9 mouse cellular contexts compared by ENCODE assay signal in the genomic region with DNA sequence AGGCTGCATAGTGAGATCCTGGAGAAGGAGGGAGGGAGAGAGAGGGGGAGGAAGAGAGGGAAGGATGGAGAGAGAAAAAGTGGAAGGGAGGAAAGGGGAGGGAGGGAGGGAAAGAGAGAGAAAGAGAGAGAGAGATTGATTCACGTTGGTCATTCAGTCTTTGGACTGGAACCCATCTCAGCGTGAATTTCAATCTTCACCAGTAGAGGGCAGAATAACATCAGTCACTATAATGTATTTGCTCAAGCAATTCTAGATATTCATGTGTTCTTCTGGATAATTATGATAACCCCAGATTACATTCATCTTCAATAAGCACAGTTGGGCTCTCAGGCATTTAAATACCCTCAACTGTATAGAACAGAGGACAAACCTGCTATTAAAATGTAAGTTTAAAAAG. TPM values are rescaled to one million over a fixed set of nuclear protein-coding genes. Genes with fewer than 3 reads are reported as not detected.
DNase-seq lines count a peak whose midpoint lies in the region; ATAC-seq lines count a peak whose summit lies in the region.
"Had no signal": no experiment of that assay in that cellular context is flagged by ENCODE, and none has a peak within 500 bp of the region (broad histone marks: within the 10 kb centered on the region; RNA-seq: fewer than 3 reads in every experiment).

No protein-coding gene starts in this region.

- no peak overlapping the region for H3K9ac ChIP-seq in intestine, embryonic 15.5 days
- no peak overlapping the region for H3K9ac ChIP-seq in intestine, embryonic 16.5 days (ENCODE audit: low read depth, low read length)
- H3K9ac ChIP-seq: limb, embryonic 12.5 days had no signal

- no peaks in the 10 kb centered on the region for H3K4me1 ChIP-seq in intestine, embryonic 15.5 days (replicated peaks)
- no peaks in the 10 kb centered on the region for H3K4me1 ChIP-seq in intestine, embryonic 16.5 days (ENCODE audit: control insufficient read depth, insufficient read depth, low read length)

- DNase-seq in urinary bladder, postnatal 14 days (ENCODE audit: low spot score): peak; percentile 16
- no peak for DNase-seq in urinary bladder, postnatal 10 days (ENCODE audit: low spot score)
- peak; percentile 63 for DNase-seq in c-Kit-positive CD71-positive TER-119-positive erythroid progenitor cells, embryonic 14.5 days (ENCODE audit: low spot score)
- DNase-seq in naive thymus-derived CD4-positive, alpha-beta T cell, adult 2 months (ENCODE audit: low read depth): peak; percentile 76
- no peak for DNase-seq in spleen, adult 12 weeks (ENCODE audit: low spot score)

- no peaks in the 10 kb centered on the region for H3K36me3 ChIP-seq in intestine, embryonic 15.5 days
- no peaks in the 10 kb centered on the region for H3K36me3 ChIP-seq in intestine, embryonic 16.5 days (ENCODE audit: control insufficient read depth, insufficient read depth, low read length)
- H3K36me3 ChIP-seq: limb, embryonic 12.5 days had no signal

- 0% methylated on average over 2 of the region's 2 CpGs for WGBS in intestine, embryonic 15.5 days
- 0% methylated on average over 2 of the region's 2 CpGs for WGBS in intestine, embryonic 16.5 days

- no peaks in the 10 kb centered on the region for H3K9me3 ChIP-seq in intestine, embryonic 15.5 days
- no peaks in the 10 kb centered on the region for H3K9me3 ChIP-seq in intestine, embryonic 16.5 days (ENCODE audit: control insufficient read depth, low read length)
- H3K9me3 ChIP-seq: limb, embryonic 12.5 days had no signal

- no peak overlapping the region for H3K4me2 ChIP-seq in intestine, embryonic 15.5 days (replicated peaks)
- no peak overlapping the region for H3K4me2 ChIP-seq in intestine, embryonic 16.5 days (ENCODE audit: low read depth, low read length)
- H3K4me2 ChIP-seq: limb, embryonic 12.5 days had no signal

- no peak overlapping the region for H3K27ac ChIP-seq in intestine, embryonic 15.5 days
- H3K27ac ChIP-seq in intestine, embryonic 16.5 days (ENCODE audit: low read length): no peak overlapping the region
- H3K27ac ChIP-seq: limb, embryonic 12.5 days had no signal

- ATAC-seq in intestine, embryonic 15.5 days: 0 out of 2 replicates have a peak, but pooled peaks have one; percentile 35
- ATAC-seq in intestine, embryonic 16.5 days: no peak

- H3K27me3 ChIP-seq in intestine, embryonic 15.5 days (replicated peaks): no peaks in the 10 kb centered on the region
- H3K27me3 ChIP-seq in intestine, embryonic 16.5 days (replicated peaks; ENCODE audit: control insufficient read depth, insufficient read depth, low read length): no peaks in the 10 kb centered on the region

- no peak overlapping the region for H3K4me3 ChIP-seq in intestine, embryonic 15.5 days (replicated peaks)
- no peak overlapping the region for H3K4me3 ChIP-seq in intestine, embryonic 16.5 days (ENCODE audit: low read length)
- H3K4me3 ChIP-seq: limb, embryonic 12.5 days had no signal

RNA-seq across cellular contexts. Expression of a gene that starts 7.3 kb away (rescaled TPM):
- polyA plus RNA-seq in intestine, embryonic 15.5 days (2015; fragmentation: Nextera tagmentation; extraction: Ambion mirVana): not detected in 2 replicates
- polyA plus RNA-seq in intestine, embryonic 16.5 days (2015; fragmentation: Nextera tagmentation; extraction: Ambion mirVana): not detected in 2 replicates
- polyA plus RNA-seq: limb, embryonic 12.5 days had no signal

RNA-seq across cellular contexts. Expression of a gene that starts 22.8 kb away (rescaled TPM):
- not detected in 2 replicates for polyA plus RNA-seq in intestine, embryonic 15.5 days (2015; fragmentation: Nextera tagmentation; extraction: Ambion mirVana)
- not detected in 2 replicates for polyA plus RNA-seq in intestine, embryonic 16.5 days (2015; fragmentation: Nextera tagmentation; extraction: Ambion mirVana)
- polyA plus RNA-seq: limb, embryonic 12.5 days; small intestine, adult 2 months had no signal

RNA-seq across cellular contexts. Expression of a gene that starts 31.0 kb away (rescaled TPM):
- polyA plus RNA-seq in intestine, embryonic 15.5 days (2015; fragmentation: Nextera tagmentation; extraction: Ambion mirVana): not detected in 2 replicates
- polyA plus RNA-seq in intestine, embryonic 16.5 days (2015; fragmentation: Nextera tagmentation; extraction: Ambion mirVana): not detected in 2 replicates
- polyA plus RNA-seq: limb, embryonic 12.5 days; small intestine, adult 2 months had no signal

RNA-seq across cellular contexts. Expression of a gene that starts 37.4 kb away (rescaled TPM):
- polyA plus RNA-seq in intestine, embryonic 15.5 days (2015; fragmentation: Nextera tagmentation; extraction: Ambion mirVana): not detected in 2 replicates
- not detected in 2 replicates for polyA plus RNA-seq in intestine, embryonic 16.5 days (2015; fragmentation: Nextera tagmentation; extraction: Ambion mirVana)
- polyA plus RNA-seq: limb, embryonic 12.5 days; small intestine, adult 2 months had no signal

RNA-seq across cellular contexts. Expression of a gene that starts 45.5 kb away (rescaled TPM):
- polyA plus RNA-seq in intestine, embryonic 15.5 days (2015; fragmentation: Nextera tagmentation; extraction: Ambion mirVana): not detected in 2 replicates
- polyA plus RNA-seq in intestine, embryonic 16.5 days (2015; fragmentation: Nextera tagmentation; extraction: Ambion mirVana): not detected in 2 replicates
- polyA plus RNA-seq: limb, embryonic 12.5 days; small intestine, adult 2 months had no signal

Comparison
In these comparisons a context has a peak if more than half of its experiments do, and no peak if none do; other contexts are left out.
1. DNase-seq: peak in urinary bladder, postnatal 14 days (single experiment), c-Kit-positive CD71-positive TER-119-positive erythroid progenitor cells, embryonic 14.5 days (single experiment) and naive thymus-derived CD4-positive, alpha-beta T cell, adult 2 months (single experiment); none in urinary bladder, postnatal 10 days (single experiment) and spleen, adult 12 weeks (single experiment).